ENCODE assay signal across 8 mouse cellular contexts in genomic region chr11:97511661-97512369, GRCm38 (mm10). TPM values are rescaled to one million over a fixed set of nuclear protein-coding genes. Genes with fewer than 3 reads are reported as not detected.
DNase-seq lines count a peak whose midpoint lies in the region; ATAC-seq and TF ChIP-seq lines count a peak whose summit lies in the region.

No protein-coding gene starts in this region.

- intact Hi-C loops in left cerebral cortex, postnatal 36 days (cut with DNase I) = no loop called here

- peak overlapping the region; percentile 11; the same call in 1 of the 2 replicates for H3K4me2 ChIP-seq in midbrain, embryonic 11.5 days
- H3K4me2 ChIP-seq in midbrain, embryonic 13.5 days (replicated peaks) = no peak overlapping the region
- peak overlapping the region; percentile 19; the same call in 1 of the 2 replicates for H3K4me2 ChIP-seq in hindbrain, embryonic 16.5 days (ENCODE audit: low read length)
- peak overlapping the region; percentile 63 for H3K4me2 ChIP-seq in liver, embryonic 14.5 days (ENCODE audit: low read depth)
- H3K4me2 ChIP-seq in forebrain, embryonic 15.5 days (replicated peaks) = no peak overlapping the region

- no peak for TF ChIP-seq EP300 in liver, embryonic 14.5 days (IDR thresholded peaks at IDR 0.05; ENCODE audit: low read depth)

- H3K36me3 ChIP-seq in midbrain, embryonic 11.5 days (ENCODE audit: control insufficient read depth, insufficient read depth, low read length) = peaks cover 5% of the 10 kb centered on the region; the same call in 1 of the 2 replicates
- H3K36me3 ChIP-seq in midbrain, embryonic 13.5 days = peaks cover 26% of the 10 kb centered on the region
- peaks cover 15% of the 10 kb centered on the region for H3K36me3 ChIP-seq in hindbrain, embryonic 16.5 days (ENCODE audit: control insufficient read depth, insufficient read depth, low read length)
- H3K36me3 ChIP-seq in liver, embryonic 14.5 days (replicated peaks; ENCODE audit: control insufficient read depth, insufficient read depth, low read depth) = no peaks in the 10 kb centered on the region
- H3K36me3 ChIP-seq in forebrain, embryonic 15.5 days = peaks cover 20% of the 10 kb centered on the region

- no peak for DNase-seq in midbrain, embryonic 11.5 days (ENCODE audit: low spot score, missing footprints)
- peak; percentile 10 to 29 (median 22) for DNase-seq in liver, embryonic 14.5 days (ENCODE audit: low read depth in 3 of 3, low spot score in 3 of 3)
- peak; percentile 42 to 74 for DNase-seq in spleen, postnatal 10 days (ENCODE audit: low spot score in 2 of 2)
- no peak for DNase-seq in left cerebral cortex, postnatal 36 days (ENCODE audit: low spot score in 2 of 2)

- no peak overlapping the region for H3K4me3 ChIP-seq in midbrain, embryonic 11.5 days (ENCODE audit: low read depth, low read length)
- H3K4me3 ChIP-seq in midbrain, embryonic 13.5 days (replicated peaks) = no peak overlapping the region
- no peak overlapping the region for H3K4me3 ChIP-seq in hindbrain, embryonic 16.5 days (ENCODE audit: low read length)
- H3K4me3 ChIP-seq in liver, embryonic 14.5 days (ENCODE audit: insufficient read depth in 1 of 2, low read depth in 2 of 2, low read length in 2 of 2) = peak overlapping the region; percentile 47 to 60
- H3K4me3 ChIP-seq in forebrain, embryonic 15.5 days = no peak overlapping the region

- 0 out of 2 replicates have a peak, but pooled peaks have one; percentile 19 for ATAC-seq in midbrain, embryonic 11.5 days (ENCODE audit: low FRiP score)
- ATAC-seq in midbrain, embryonic 13.5 days = no peak; the same call in 1 of the 2 replicates
- ATAC-seq in erythroid progenitor cell, adult 5-6 weeks (replicated peaks; ENCODE audit: low FRiP score, poor library complexity, severe bottlenecking) = peak; percentile 10; the same call in 1 of the 2 replicates
- ATAC-seq in hindbrain, embryonic 16.5 days = no peak
- peak; percentile 21; the same call in 1 of the 2 replicates for ATAC-seq in liver, embryonic 14.5 days (ENCODE audit: insufficient read depth)
- ATAC-seq in forebrain, embryonic 15.5 days (replicated peaks) = no peak

- 0 out of 2 replicates have a peak, but pooled peaks cover 7% of the 10 kb centered on the region for H3K4me1 ChIP-seq in midbrain, embryonic 11.5 days (ENCODE audit: control insufficient read depth, insufficient read depth, low read length)
- peaks cover 24% of the 10 kb centered on the region for H3K4me1 ChIP-seq in midbrain, embryonic 13.5 days (replicated peaks)
- H3K4me1 ChIP-seq in hindbrain, embryonic 16.5 days (ENCODE audit: control insufficient read depth, insufficient read depth, low read depth, low read length) = peaks cover 15% of the 10 kb centered on the region
- H3K4me1 ChIP-seq in liver, embryonic 14.5 days (replicated peaks; ENCODE audit: control insufficient read depth in 2 of 2, insufficient read depth in 2 of 2, low read length in 1 of 2) = peaks cover 2 to 12% of the 10 kb centered on the region in 2 experiments; a peak in 3 of 4 replicates
- H3K4me1 ChIP-seq in forebrain, embryonic 15.5 days = 0 out of 2 replicates have a peak, but pooled peaks cover 3% of the 10 kb centered on the region

- TF ChIP-seq CTCF in liver, embryonic 14.5 days (IDR thresholded peaks at IDR 0.05; ENCODE audit: low read depth) = no peak

- H3K9ac ChIP-seq in midbrain, embryonic 11.5 days (ENCODE audit: low read length) = no peak overlapping the region
- no peak overlapping the region for H3K9ac ChIP-seq in midbrain, embryonic 13.5 days (replicated peaks)
- peak overlapping the region; percentile 2; the same call in 1 of the 2 replicates for H3K9ac ChIP-seq in hindbrain, embryonic 16.5 days (ENCODE audit: low read depth, low read length)
- peak overlapping the region; percentile 9; the same call in 1 of the 2 replicates for H3K9ac ChIP-seq in liver, embryonic 14.5 days (replicated peaks)
- no peak overlapping the region for H3K9ac ChIP-seq in forebrain, embryonic 15.5 days (replicated peaks)

- H3K27ac ChIP-seq in midbrain, embryonic 11.5 days (ENCODE audit: low read depth, low read length) = no peak overlapping the region
- H3K27ac ChIP-seq in midbrain, embryonic 13.5 days = no peak overlapping the region
- peak overlapping the region; percentile 57; the same call in 1 of the 2 replicates for H3K27ac ChIP-seq in hindbrain, embryonic 16.5 days (ENCODE audit: low read depth, low read length)
- no peak overlapping the region for H3K27ac ChIP-seq in liver, embryonic 14.5 days
- no peak overlapping the region for H3K27ac ChIP-seq in forebrain, embryonic 15.5 days (replicated peaks)

- H3K9me3 ChIP-seq in midbrain, embryonic 11.5 days (ENCODE audit: control insufficient read depth, low read length) = no peaks in the 10 kb centered on the region
- H3K9me3 ChIP-seq in midbrain, embryonic 13.5 days = no peaks in the 10 kb centered on the region
- H3K9me3 ChIP-seq in hindbrain, embryonic 16.5 days (ENCODE audit: control insufficient read depth, low read length) = no peaks in the 10 kb centered on the region
- H3K9me3 ChIP-seq in liver, embryonic 14.5 days (ENCODE audit: control insufficient read depth, low read length) = no peaks in the 10 kb centered on the region
- H3K9me3 ChIP-seq in forebrain, embryonic 15.5 days = no peaks in the 10 kb centered on the region

- WGBS in midbrain, embryonic 11.5 days = 43% methylated on average over 13 of the region's 13 CpGs
- 52% methylated on average over 13 of the region's 13 CpGs for WGBS in midbrain, embryonic 13.5 days
- 35% methylated on average over 13 of the region's 13 CpGs for WGBS in hindbrain, embryonic 16.5 days
- 13% methylated on average over 13 of the region's 13 CpGs for WGBS in liver, embryonic 14.5 days (ENCODE audit: insufficient replicate concordance)
- WGBS in forebrain, embryonic 15.5 days = 58% methylated on average over 13 of the region's 13 CpGs

- H3K27me3 ChIP-seq in midbrain, embryonic 11.5 days (ENCODE audit: control insufficient read depth, insufficient read depth, low read length) = no peaks in the 10 kb centered on the region
- no peaks in the 10 kb centered on the region for H3K27me3 ChIP-seq in midbrain, embryonic 13.5 days
- no peaks in the 10 kb centered on the region for H3K27me3 ChIP-seq in hindbrain, embryonic 16.5 days (replicated peaks; ENCODE audit: control insufficient read depth, insufficient read depth, low read length)
- no peaks in the 10 kb centered on the region for H3K27me3 ChIP-seq in liver, embryonic 14.5 days (ENCODE audit: control insufficient read depth, insufficient read depth, low read length)
- H3K27me3 ChIP-seq in forebrain, embryonic 15.5 days = no peaks in the 10 kb centered on the region

RNA-seq across cellular contexts. Expression of gene 4933428G20Rik, which starts 11.7 kb away (rescaled TPM):
- 0.11 TPM in 1 of 2 replicates, not detected in the other for polyA plus RNA-seq in midbrain, embryonic 11.5 days (2014; fragmentation: Nextera tagmentation; extraction: Ambion mirVana)
- 0.88 and 1.2 TPM in 2 replicates for polyA plus RNA-seq in midbrain, embryonic 13.5 days (2015; fragmentation: Nextera tagmentation; extraction: Ambion mirVana)
- total RNA-seq in erythroid progenitor cell, adult 5-6 weeks (2015; ENCODE audit: low replicate concordance) = not detected in 2 replicates
- not detected in 2 replicates for total RNA-seq in erythroid progenitor cell, adult 5-6 weeks (2017; ENCODE audit: low replicate concordance)
- 0.85 and 0.87 TPM in 2 replicates for polyA plus RNA-seq in hindbrain, embryonic 16.5 days (2015; fragmentation: Nextera tagmentation; extraction: Ambion mirVana)
- polyA plus RNA-seq in liver, embryonic 14.5 days (2012; rRNA removed) = 0.02 TPM in 1 of 2 replicates, not detected in the other
- not detected in 2 replicates for polyA plus RNA-seq in liver, embryonic 14.5 days (2014; fragmentation: Nextera tagmentation; extraction: Ambion mirVana)
- polyA plus RNA-seq in forebrain, embryonic 15.5 days (2015; fragmentation: Nextera tagmentation; extraction: Ambion mirVana) = 1.0 and 1.1 TPM in 2 replicates
- total RNA-seq in left cerebral cortex, postnatal 36 days (2021) = under 1 TPM; 0.22 to 0.48 TPM

Comparison
In these comparisons a context has a peak if more than half of its experiments do, and no peak if none do; other contexts are left out.
1. ATAC-seq: peak in midbrain, embryonic 11.5 days (single experiment), erythroid progenitor cell, adult 5-6 weeks (single experiment) and liver, embryonic 14.5 days (single experiment); none in midbrain, embryonic 13.5 days (single experiment), hindbrain, embryonic 16.5 days (single experiment) and forebrain, embryonic 15.5 days (single experiment).
2. H3K4me2 ChIP-seq: peak in midbrain, embryonic 11.5 days (single experiment), hindbrain, embryonic 16.5 days (single experiment) and liver, embryonic 14.5 days (single experiment); none in midbrain, embryonic 13.5 days (single experiment) and forebrain, embryonic 15.5 days (single experiment).
3. DNase-seq: peak in liver, embryonic 14.5 days (3 of 3) and spleen, postnatal 10 days (2 of 2); none in midbrain, embryonic 11.5 days (single experiment) and left cerebral cortex, postnatal 36 days (0 of 2).
4. H3K4me3 ChIP-seq: peak in liver, embryonic 14.5 days (2 of 2); none in midbrain, embryonic 11.5 days (single experiment), midbrain, embryonic 13.5 days (single experiment), hindbrain, embryonic 16.5 days (single experiment) and forebrain, embryonic 15.5 days (single experiment).
5. H3K9ac ChIP-seq: peak in hindbrain, embryonic 16.5 days (single experiment) and liver, embryonic 14.5 days (single experiment); none in midbrain, embryonic 11.5 days (single experiment), midbrain, embryonic 13.5 days (single experiment) and forebrain, embryonic 15.5 days (single experiment).